Mouse (Mus musculus) neural tube, embryonic 10.5 days (tissue): ENCODE results near the gene Chrnb1.

Source experiments
- DNase-seq: peaks from one replicate; pipeline ENCODE4 v3.0.0-alpha.2; 2017; ENCODE audit warnings: low spot score; ENCODE audit errors: extremely low spot score

Chrnb1 gene

GRCm38 (mm10) chr11:69804972-69805909 is 9.5 kb upstream of the Chrnb1 start, which contains the start of gene Tmem102:
TSS of gene Tmem102 (minus strand) at chr11:69805624.
- DNase-seq: no peak

- peak; percentile 30 for DNase-seq
These were observed 8.9 kb upstream of the Chrnb1 start for GRCm38 (mm10) chr11:69804652-69804940.

GRCm38 (mm10) chr11:69803786-69804651 is 8.3 kb upstream of the Chrnb1 start:
- peak; percentile 70 for DNase-seq

GRCm38 (mm10) chr11:69803328-69803727 is 7.6 kb upstream of the Chrnb1 start:
- no peak for DNase-seq

- DNase-seq: peak; percentile 77
These were observed 6.9 kb upstream of the Chrnb1 start for GRCm38 (mm10) chr11:69802648-69803105.

GRCm38 (mm10) chr11:69801379-69801977 is 5.7 kb upstream of the Chrnb1 start, which contains the start of gene Fgf11:
TSS of gene Fgf11 (minus strand) at chr11:69801857.
- peak; percentile 32 for DNase-seq

GRCm38 (mm10) chr11:69800392-69801197 is 4.9 kb upstream of the Chrnb1 start:
- DNase-seq: peak; percentile 88

GRCm38 (mm10) chr11:69800138-69800391 is 4.3 kb upstream of the Chrnb1 start:
- no peak for DNase-seq

- no peak for DNase-seq
These were observed 3.8 kb upstream of the Chrnb1 start for GRCm38 (mm10) chr11:69799394-69800137.

- no peak for DNase-seq
These were observed 2.2 kb upstream of the Chrnb1 start for GRCm38 (mm10) chr11:69797924-69798323.

GRCm38 (mm10) chr11:69795983-69796435 is 266 bp upstream of the Chrnb1 start:
- DNase-seq: no peak

GRCm38 (mm10) chr11:69793429-69793828 is 2.3 kb downstream of the Chrnb1 start:
- no peak for DNase-seq

GRCm38 (mm10) chr11:69791420-69791819 is 4.3 kb downstream of the Chrnb1 start:
- no peak for DNase-seq

GRCm38 (mm10) chr11:69789431-69789830 is 6.3 kb downstream of the Chrnb1 start:
- DNase-seq: no peak

GRCm38 (mm10) chr11:69787306-69787705 is 8.4 kb downstream of the Chrnb1 start:
- DNase-seq: no peak

- DNase-seq: no peak
These were observed 10.9 kb downstream of the Chrnb1 start for GRCm38 (mm10) chr11:69784793-69785272.

- no peak for DNase-seq
These were observed 13.9 kb downstream of the Chrnb1 start for GRCm38 (mm10) chr11:69781828-69782227.

GRCm38 (mm10) chr11:69778985-69779384 is 16.8 kb downstream of the Chrnb1 start:
- no peak for DNase-seq

- no peak for DNase-seq
These were observed 17.3 kb downstream of the Chrnb1 start for GRCm38 (mm10) chr11:69778258-69778982.
